Mouse (Mus musculus): ENCODE results near the gene Umodl1. TPM values are rescaled to one million over a fixed set of nuclear protein-coding genes. Genes with fewer than 3 reads are reported as not detected.

Gene Umodl1
- polyA plus RNA-seq, 1 experiment from 2014 or later: not detected

DNA sequence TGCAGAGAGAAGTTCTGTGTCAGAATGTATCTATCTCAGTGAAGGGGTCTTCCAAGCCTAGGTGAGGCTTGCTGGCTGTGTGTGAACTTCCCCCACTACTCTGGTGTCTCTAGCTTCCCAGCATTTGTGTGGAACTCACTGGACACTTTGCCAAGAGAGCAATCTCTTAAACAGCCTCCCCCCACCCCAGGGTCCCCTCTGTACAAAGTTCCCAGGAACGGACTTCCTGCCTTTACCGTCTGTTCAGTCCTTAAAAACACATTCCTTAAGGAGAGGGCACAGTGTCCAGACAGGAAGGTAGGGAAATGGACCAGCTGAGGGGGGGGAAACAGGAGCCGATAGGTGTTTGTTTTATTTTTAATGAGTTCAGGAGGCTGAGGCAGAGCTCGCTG is 105.8 kb downstream of the Umodl1 start:
- 67% methylated on average over 4 of the region's 4 CpGs for WGBS
- ATAC-seq (ENCODE audit: insufficient read depth, low FRiP score, low TSS enrichment): no peak
- Histone ChIP-seq H3K4me3 (ENCODE audit: low read depth, low read length) (no peak overlapping the region), H3K9ac (ENCODE audit: low read length) (no peak overlapping the region), H3K27me3 (ENCODE audit: control insufficient read depth, insufficient read depth, low read length) (peaks cover 21% of the 10 kb centered on the region), H3K36me3 (ENCODE audit: control insufficient read depth, insufficient read depth, low read length) (no peaks in the 10 kb centered on the region), H3K4me2 (ENCODE audit: low read depth) (no peak overlapping the region), H3K9me3 (ENCODE audit: control insufficient read depth, low read length) (no peaks in the 10 kb centered on the region), H3K4me1 (ENCODE audit: control insufficient read depth, insufficient read depth, low read length) (peaks cover 10% of the 10 kb centered on the region; the same call in 1 of the 2 replicates), H3K27ac (ENCODE audit: low read depth, low read length) (no peak overlapping the region)
- DNase-seq (ENCODE audit: low spot score): no peak

Small RNAs within 50 kb of the gene (microRNA-seq; reads per million reads assigned to microRNA genes)
- gene Gm24026: not detected

Other genes with a start within 250 kb of the Umodl1 start
- 0.07 and 0.08 TPM in 2 replicates for gene Glp1r, start 52.8 kb upstream of the Umodl1 start, polyA plus RNA-seq (2014; fragmentation: Nextera tagmentation; extraction: Ambion mirVana)
- gene Abcg1, start 103.0 kb downstream of the Umodl1 start, polyA plus RNA-seq (2014; fragmentation: Nextera tagmentation; extraction: Ambion mirVana): 8.5 and 9.7 TPM in 2 replicates
- gene Tff3, start 175.0 kb downstream of the Umodl1 start, polyA plus RNA-seq (2014; fragmentation: Nextera tagmentation; extraction: Ambion mirVana): 0.53 TPM in 1 of 2 replicates, not detected in the other
- not detected in 2 replicates for gene Tff2, start 189.6 kb downstream of the Umodl1 start, polyA plus RNA-seq (2014; fragmentation: Nextera tagmentation; extraction: Ambion mirVana)
- gene Tff1, start 210.6 kb downstream of the Umodl1 start, polyA plus RNA-seq (2014; fragmentation: Nextera tagmentation; extraction: Ambion mirVana): not detected in 2 replicates
- gene Tmprss3, start 244.3 kb downstream of the Umodl1 start, polyA plus RNA-seq (2014; fragmentation: Nextera tagmentation; extraction: Ambion mirVana): not detected in 2 replicates

Measured in neural tube, embryonic 11.5 days (tissue).